Mouse (Mus musculus): ENCODE results near the gene Slfn8. TPM values are rescaled to one million over a fixed set of nuclear protein-coding genes. Genes with fewer than 3 reads are reported as not detected.
"Not testable (repeated sequence)": the region's sequence is repeated elsewhere in the genome, so short reads cannot be mapped to it uniquely, and the experiment has no call there.

Gene Slfn8
- polyA plus RNA-seq, 1 experiment from 2014 or later, result 0.54 TPM

DNA sequence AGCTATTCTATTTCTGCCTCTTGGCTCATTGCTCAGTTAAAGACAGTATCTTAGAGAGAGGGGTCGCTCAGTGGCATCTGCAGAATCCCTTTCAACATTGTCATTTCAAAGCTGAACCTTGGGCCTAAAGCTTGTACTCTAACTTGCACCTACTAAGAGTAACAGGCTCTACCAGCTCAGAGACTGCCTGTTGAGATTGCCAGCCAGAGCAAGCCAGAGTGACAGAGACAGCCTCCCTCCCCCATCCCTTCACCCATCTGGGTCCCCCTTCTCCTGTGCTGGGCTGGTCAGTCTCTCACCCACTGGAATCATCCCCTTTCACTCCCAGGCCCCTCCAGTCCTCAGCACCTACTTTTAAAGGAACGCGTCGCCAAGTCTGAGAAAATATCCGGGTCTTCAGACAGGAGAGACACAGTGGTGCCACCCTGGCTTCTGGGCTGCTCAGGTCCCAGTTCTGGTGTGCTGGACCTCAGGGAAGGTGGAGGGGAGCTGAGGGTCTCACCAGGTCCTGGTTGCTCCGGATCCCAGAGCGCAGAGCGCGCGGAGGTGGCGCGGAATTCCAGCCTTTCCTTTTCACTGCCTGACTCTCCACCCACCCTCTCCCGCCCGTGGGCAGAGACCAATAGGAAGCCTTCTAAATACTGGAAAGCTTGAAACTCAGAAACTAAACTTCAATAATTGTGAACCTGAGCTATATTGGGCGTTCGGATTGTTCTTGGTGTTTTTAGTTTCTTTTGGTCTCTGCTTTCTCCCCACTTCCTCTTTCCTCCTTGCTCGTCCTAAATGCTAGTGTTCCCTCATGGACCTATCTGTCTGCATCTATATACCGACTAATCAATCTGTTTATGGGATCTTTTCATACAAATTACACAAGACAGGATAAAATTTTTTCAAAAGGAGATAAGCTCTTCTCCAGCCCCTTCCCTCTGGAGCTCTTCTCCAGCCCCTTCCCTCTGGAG lies 770 bp downstream of the Slfn8 start:
- not testable (repeated sequence) for H3K9ac ChIP-seq (replicated peaks; ENCODE audit: low read length); H3K4me1 ChIP-seq (ENCODE audit: control insufficient read depth, insufficient read depth, low read length); H3K4me3 ChIP-seq (replicated peaks; ENCODE audit: low read depth, low read length); H3K27ac ChIP-seq (replicated peaks; ENCODE audit: low read depth, low read length); ATAC-seq (ENCODE audit: low FRiP score, low TSS enrichment); H3K36me3 ChIP-seq (ENCODE audit: control insufficient read depth, insufficient read depth, low read length); H3K9me3 ChIP-seq (ENCODE audit: control insufficient read depth, low read length); DNase-seq; H3K4me2 ChIP-seq (ENCODE audit: low read length); H3K27me3 ChIP-seq (ENCODE audit: control insufficient read depth, insufficient read depth, low read length)
- WGBS, result 73% methylated on average over 18 of the region's 18 CpGs

DNA sequence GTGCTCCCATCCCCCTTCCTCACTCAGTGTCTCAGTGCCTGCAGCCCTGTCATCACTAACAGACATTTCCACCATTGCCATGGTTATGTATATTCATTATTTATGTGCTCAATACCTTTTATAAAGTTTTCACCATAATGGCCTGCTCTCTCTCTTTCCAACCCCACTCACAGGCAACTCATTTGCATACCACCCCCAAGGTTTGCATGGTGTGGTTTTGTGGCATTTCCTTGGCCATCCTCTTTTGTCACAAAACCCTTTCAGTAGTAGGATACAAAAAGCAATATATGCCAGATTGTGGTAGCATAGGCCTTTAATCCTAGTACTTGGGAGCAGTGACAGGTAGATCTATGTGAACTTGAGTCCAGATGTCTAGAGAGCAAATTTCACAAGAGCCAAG lies 4.5 kb downstream of the Slfn8 start:
- Histone ChIP-seq H3K9ac (replicated peaks; ENCODE audit: low read length) (no peak overlapping the region), H3K27ac (replicated peaks; ENCODE audit: low read depth, low read length) (no peak overlapping the region), H3K4me1 (ENCODE audit: control insufficient read depth, insufficient read depth, low read length) (no peaks in the 10 kb centered on the region), H3K9me3 (ENCODE audit: control insufficient read depth, low read length) (no peaks in the 10 kb centered on the region), H3K4me2 (ENCODE audit: low read length) (no peak overlapping the region), H3K27me3 (ENCODE audit: control insufficient read depth, insufficient read depth, low read length) (no peaks in the 10 kb centered on the region), H3K36me3 (ENCODE audit: control insufficient read depth, insufficient read depth, low read length) (no peaks in the 10 kb centered on the region), H3K4me3 (replicated peaks; ENCODE audit: low read depth, low read length) (no peak overlapping the region)
- ATAC-seq (ENCODE audit: low FRiP score, low TSS enrichment), result no peak
- DNase-seq, result no peak

DNA sequence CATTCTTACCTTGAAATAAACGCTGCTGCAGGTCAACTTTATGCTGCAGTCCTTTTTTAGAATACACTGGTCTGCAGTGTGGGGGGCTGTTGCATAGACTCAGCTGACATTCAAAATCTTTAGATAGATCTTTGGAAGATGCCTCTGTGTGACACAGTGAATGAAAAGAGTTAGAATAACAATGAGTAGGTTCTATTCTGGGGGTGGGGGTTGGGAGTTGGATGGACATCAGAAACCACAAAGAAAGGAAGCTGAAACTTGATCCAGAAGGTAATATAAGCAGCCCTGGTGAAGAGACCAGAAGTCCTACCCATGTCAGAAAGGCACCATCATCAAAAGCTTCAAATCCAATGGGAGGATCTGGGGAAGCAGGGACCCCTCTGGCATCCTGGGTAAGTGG lies 7.3 kb downstream of the Slfn8 start:
- 72% methylated on average over 1 of the region's 1 CpGs for WGBS
- no peak overlapping the region for H3K27ac ChIP-seq (replicated peaks; ENCODE audit: low read depth, low read length)
- H3K27me3 ChIP-seq (ENCODE audit: control insufficient read depth, insufficient read depth, low read length), result no peaks in the 10 kb centered on the region
- ATAC-seq (ENCODE audit: low FRiP score, low TSS enrichment) (no peak), DNase-seq (no peak)
- H3K36me3 ChIP-seq (ENCODE audit: control insufficient read depth, insufficient read depth, low read length), result no peaks in the 10 kb centered on the region
- H3K9ac ChIP-seq (replicated peaks; ENCODE audit: low read length), result no peak overlapping the region
- no peaks in the 10 kb centered on the region for H3K9me3 ChIP-seq (ENCODE audit: control insufficient read depth, low read length)
- no peak overlapping the region for H3K4me3 ChIP-seq (replicated peaks; ENCODE audit: low read depth, low read length)
- no peaks in the 10 kb centered on the region for H3K4me1 ChIP-seq (ENCODE audit: control insufficient read depth, insufficient read depth, low read length)
- H3K4me2 ChIP-seq (ENCODE audit: low read length), result no peak overlapping the region

DNA sequence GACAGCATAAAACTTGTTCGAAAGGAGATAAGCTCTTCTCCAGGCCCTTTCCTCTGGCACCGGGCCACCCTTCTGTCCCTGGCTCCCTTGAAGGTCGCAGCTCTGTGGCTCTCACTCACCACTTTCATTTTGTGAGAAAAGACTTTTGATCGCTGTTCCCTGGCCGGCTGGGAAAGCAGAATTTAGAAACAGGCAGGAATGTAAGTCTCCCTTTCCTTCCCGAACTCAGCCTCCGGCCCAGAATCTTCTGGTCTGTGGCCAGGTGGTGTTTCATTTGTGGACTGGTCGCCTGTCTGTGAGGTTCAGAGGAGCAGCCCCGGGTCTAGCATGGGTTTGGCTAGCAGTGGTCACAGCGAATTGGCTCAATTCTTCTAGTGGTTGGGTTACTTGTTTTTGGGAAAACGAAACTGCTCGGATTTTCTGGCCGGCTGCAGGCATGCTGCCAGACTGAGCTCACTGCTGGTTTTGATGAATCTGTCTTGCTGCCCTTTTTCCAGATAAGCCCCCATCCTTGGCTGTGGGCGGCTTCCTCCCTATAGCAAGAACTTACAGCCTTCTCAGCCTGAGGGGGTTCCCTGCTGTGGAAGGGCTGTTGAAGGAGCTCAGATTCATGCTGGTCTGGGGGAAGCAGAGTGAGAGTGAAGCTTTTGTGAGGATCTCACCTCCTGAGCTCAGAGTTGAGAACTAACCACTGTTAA lies 29.0 kb downstream of the Slfn8 start, which contains the start of gene Slfn9:
Gene Slfn9 (minus strand): TSS at position 362 of the 698 bp plus-strand sequence.
- ATAC-seq (ENCODE audit: low FRiP score, low TSS enrichment), result no peak
- no peaks in the 10 kb centered on the region for H3K27me3 ChIP-seq (ENCODE audit: control insufficient read depth, insufficient read depth, low read length)
- 9% methylated on average over 14 of the region's 14 CpGs for WGBS
- no peaks in the 10 kb centered on the region for H3K36me3 ChIP-seq (ENCODE audit: control insufficient read depth, insufficient read depth, low read length)
- H3K4me1 ChIP-seq (ENCODE audit: control insufficient read depth, insufficient read depth, low read length), result no peaks in the 10 kb centered on the region
- DNase-seq, result peak; percentile 45
- H3K9ac ChIP-seq (replicated peaks; ENCODE audit: low read length), result no peak within 1 kb of the TSS
- H3K27ac ChIP-seq (replicated peaks; ENCODE audit: low read depth, low read length), result no peak within 1 kb of the TSS
- H3K9me3 ChIP-seq (ENCODE audit: control insufficient read depth, low read length), result no peaks in the 10 kb centered on the region
- peak within 1 kb of the TSS; percentile 52 for H3K4me2 ChIP-seq (ENCODE audit: low read length)
- H3K4me3 ChIP-seq (replicated peaks; ENCODE audit: low read depth, low read length), result peak within 1 kb of the TSS; percentile 19

DNA sequence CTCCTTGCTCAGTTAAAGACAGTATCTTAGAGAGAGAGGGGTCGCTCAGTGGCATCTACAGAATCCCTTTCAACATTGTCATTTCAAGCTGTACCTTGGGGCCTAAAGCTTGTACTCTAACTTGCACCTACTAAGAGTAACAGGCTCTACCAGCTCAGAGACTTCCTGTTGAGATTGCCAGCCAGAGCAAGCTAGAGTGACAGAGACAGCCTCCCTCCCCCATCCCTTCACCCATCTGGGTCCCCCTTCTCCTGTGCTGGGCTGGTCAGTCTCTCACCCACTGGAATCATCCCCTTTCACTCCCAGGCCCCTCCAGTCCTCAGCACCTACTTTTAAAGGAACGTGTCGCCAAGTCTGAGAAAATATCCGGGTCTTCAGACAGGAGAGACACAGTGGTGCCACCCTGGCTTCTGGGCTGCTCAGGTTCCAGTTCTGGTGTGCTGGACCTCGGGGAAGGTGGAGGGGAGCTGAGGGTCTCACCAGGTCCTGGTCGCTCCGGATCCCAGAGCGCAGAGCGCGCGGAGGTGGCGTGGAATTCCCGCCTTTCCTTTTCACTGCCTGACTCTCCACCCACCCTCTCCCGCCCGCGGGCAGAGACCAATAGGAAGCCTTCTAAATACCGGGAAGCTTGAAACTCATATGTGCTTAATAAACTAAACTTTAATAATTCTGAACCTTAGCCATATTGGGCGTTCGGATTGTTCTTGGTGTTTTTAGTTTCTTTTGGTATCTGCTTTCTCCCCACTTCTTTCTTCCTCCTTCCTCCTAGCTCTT lies 29.8 kb downstream of the Slfn8 start:
- H3K36me3 ChIP-seq (ENCODE audit: control insufficient read depth, insufficient read depth, low read length); H3K4me1 ChIP-seq (ENCODE audit: control insufficient read depth, insufficient read depth, low read length); H3K9ac ChIP-seq (replicated peaks; ENCODE audit: low read length); ATAC-seq (ENCODE audit: low FRiP score, low TSS enrichment); H3K27ac ChIP-seq (replicated peaks; ENCODE audit: low read depth, low read length); H3K9me3 ChIP-seq (ENCODE audit: control insufficient read depth, low read length); H3K27me3 ChIP-seq (ENCODE audit: control insufficient read depth, insufficient read depth, low read length): not testable (repeated sequence)
- peak overlapping the region; percentile 52 for H3K4me2 ChIP-seq (ENCODE audit: low read length)
- peak; percentile 61 for DNase-seq
- WGBS, result 13% methylated on average over 19 of the region's 19 CpGs
- H3K4me3 ChIP-seq (replicated peaks; ENCODE audit: low read depth, low read length), result peak overlapping the region; percentile 19

DNA sequence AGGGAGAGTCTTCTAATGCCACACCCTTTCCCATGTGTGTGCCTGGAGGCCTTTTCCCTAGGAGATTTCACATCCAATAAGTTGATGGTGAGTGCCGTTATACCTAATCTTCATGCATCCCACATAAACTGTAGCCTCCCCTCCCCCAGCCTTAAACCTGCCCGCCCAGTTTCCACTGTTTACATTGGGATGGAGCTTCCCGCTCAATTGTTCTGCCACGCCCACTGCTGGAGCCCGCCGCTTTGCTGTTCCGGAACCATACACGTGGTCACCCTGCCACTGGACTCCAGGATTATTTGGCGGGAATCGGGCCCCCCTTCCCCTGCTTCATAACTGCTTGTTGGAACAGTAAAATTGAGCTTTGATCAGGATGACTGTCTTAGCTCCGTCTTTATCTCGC lies 31.3 kb downstream of the Slfn8 start:
- Histone ChIP-seq H3K4me3 (replicated peaks; ENCODE audit: low read depth, low read length) (no peak overlapping the region), H3K27ac (replicated peaks; ENCODE audit: low read depth, low read length) (no peak overlapping the region), H3K4me1 (ENCODE audit: control insufficient read depth, insufficient read depth, low read length) (no peaks in the 10 kb centered on the region), H3K9ac (replicated peaks; ENCODE audit: low read length) (no peak overlapping the region), H3K9me3 (ENCODE audit: control insufficient read depth, low read length) (no peaks in the 10 kb centered on the region), H3K27me3 (ENCODE audit: control insufficient read depth, insufficient read depth, low read length) (no peaks in the 10 kb centered on the region), H3K36me3 (ENCODE audit: control insufficient read depth, insufficient read depth, low read length) (no peaks in the 10 kb centered on the region), H3K4me2 (ENCODE audit: low read length) (no peak overlapping the region)
- WGBS, result 35% methylated on average over 12 of the region's 12 CpGs
- no peak for DNase-seq
- ATAC-seq (ENCODE audit: low FRiP score, low TSS enrichment), result no peak

DNA sequence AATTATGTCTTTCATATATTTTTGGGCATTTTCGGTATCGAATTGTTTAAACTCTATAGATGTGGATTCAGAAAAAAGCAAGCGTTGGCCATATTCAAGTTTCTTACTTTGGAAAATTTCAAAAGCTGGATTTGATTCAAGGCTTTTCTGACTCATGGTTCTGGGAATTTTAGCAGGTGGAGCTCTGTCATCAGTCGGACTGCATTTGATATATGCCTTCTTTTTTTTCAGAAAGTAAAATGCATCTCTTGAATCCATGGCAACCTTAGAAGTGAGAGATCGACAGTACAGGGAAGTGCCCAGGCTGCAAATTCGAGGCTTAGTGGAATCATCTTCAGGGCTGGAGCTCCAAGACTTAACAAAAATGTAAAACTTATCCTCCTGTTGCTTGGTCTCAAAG lies 33.0 kb downstream of the Slfn8 start:
- no peaks in the 10 kb centered on the region for H3K36me3 ChIP-seq (ENCODE audit: control insufficient read depth, insufficient read depth, low read length)
- H3K9ac ChIP-seq (replicated peaks; ENCODE audit: low read length), result no peak overlapping the region
- WGBS, result 90% methylated on average over 6 of the region's 6 CpGs
- no peak overlapping the region for H3K4me3 ChIP-seq (replicated peaks; ENCODE audit: low read depth, low read length)
- no peak overlapping the region for H3K27ac ChIP-seq (replicated peaks; ENCODE audit: low read depth, low read length)
- H3K4me2 ChIP-seq (ENCODE audit: low read length), result no peak overlapping the region
- no peaks in the 10 kb centered on the region for H3K4me1 ChIP-seq (ENCODE audit: control insufficient read depth, insufficient read depth, low read length)
- H3K27me3 ChIP-seq (ENCODE audit: control insufficient read depth, insufficient read depth, low read length), result no peaks in the 10 kb centered on the region
- DNase-seq (no peak), ATAC-seq (ENCODE audit: low FRiP score, low TSS enrichment) (no peak)
- no peaks in the 10 kb centered on the region for H3K9me3 ChIP-seq (ENCODE audit: control insufficient read depth, low read length)

DNA sequence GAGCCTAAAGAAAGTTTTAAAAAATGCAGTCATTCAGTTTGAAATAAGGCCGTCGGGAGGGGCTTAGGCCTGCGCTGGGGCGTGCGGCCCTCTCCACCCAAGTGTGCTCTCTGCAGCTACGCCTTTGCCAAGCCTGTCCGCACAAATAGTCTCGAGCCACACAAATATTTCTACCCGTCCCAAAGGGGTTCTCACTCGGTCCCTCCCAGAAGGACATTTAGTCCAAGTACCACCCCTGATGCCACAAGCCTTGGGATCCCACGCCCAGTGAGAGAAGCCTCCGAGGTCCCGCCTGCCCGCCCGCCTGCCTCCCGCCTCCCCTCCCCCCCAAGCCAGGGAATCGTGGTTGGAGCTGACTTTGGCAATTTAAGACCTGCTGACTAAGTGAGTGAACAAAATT lies 37.4 kb downstream of the Slfn8 start:
- no peak for ATAC-seq (ENCODE audit: low FRiP score, low TSS enrichment)
- H3K27me3 ChIP-seq (ENCODE audit: control insufficient read depth, insufficient read depth, low read length), result no peaks in the 10 kb centered on the region
- H3K9ac ChIP-seq (replicated peaks; ENCODE audit: low read length), result no peak overlapping the region
- no peaks in the 10 kb centered on the region for H3K9me3 ChIP-seq (ENCODE audit: control insufficient read depth, low read length)
- H3K36me3 ChIP-seq (ENCODE audit: control insufficient read depth, insufficient read depth, low read length), result no peaks in the 10 kb centered on the region
- H3K4me3 ChIP-seq (replicated peaks; ENCODE audit: low read depth, low read length), result no peak overlapping the region
- WGBS, result 82% methylated on average over 17 of the region's 17 CpGs
- DNase-seq, result no peak
- H3K4me2 ChIP-seq (ENCODE audit: low read length), result no peak overlapping the region
- H3K27ac ChIP-seq (replicated peaks; ENCODE audit: low read depth, low read length), result no peak overlapping the region
- H3K4me1 ChIP-seq (ENCODE audit: control insufficient read depth, insufficient read depth, low read length), result no peaks in the 10 kb centered on the region

Data from midbrain, embryonic 14.5 days (tissue).